Mouse (Mus musculus) adrenal gland, adult 2 months (tissue): Measurements from ENCODE around the gene Pkd2. TPM values are rescaled to one million over a fixed set of nuclear protein-coding genes. Genes with fewer than 3 reads are reported as not detected.

Experiments used
- DNase-seq: peaks from one replicate; pipeline ENCODE4 v3.0.0; 2021
- polyA plus RNA-seq: library from polyadenylated mRNA; depleted of rRNA; stranded (reverse); fragments of >200 nt; gene quantifications from 2 replicates; pipeline ENCODE4 v1.2.3, GENCODE M21; 2012; rRNA removed
- total RNA-seq, 2 experiments: library from RNA; stranded (reverse); gene quantifications; 2 replicates each; pipeline ENCODE4 v1.2.3; 2021

The Pkd2 gene
- total and polyA plus RNA-seq, 3 experiments = 21.9 to 44.4 (median 33.0) TPM

DNA sequence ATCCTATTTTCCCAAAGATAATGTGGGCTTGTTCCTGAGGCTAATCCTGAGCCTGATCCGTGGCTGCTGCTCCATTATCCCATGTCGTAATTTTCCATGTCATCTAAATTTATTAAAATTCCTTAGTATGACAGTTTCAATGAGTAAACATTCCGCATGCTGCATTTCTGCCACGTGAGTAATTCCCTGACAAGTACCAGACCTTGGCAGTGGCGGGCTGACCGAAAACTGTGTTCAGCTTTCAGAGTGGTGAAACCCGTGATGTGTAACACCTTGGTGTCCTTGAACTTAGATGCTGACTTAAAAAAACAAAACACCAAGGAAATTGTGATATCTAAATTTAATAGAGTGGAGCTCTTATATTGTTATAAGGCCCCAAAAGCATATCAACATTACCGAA, 6.0 kb downstream of the Pkd2 start:
- DNase-seq = peak; percentile 78

GRCm38 (mm10) chr5:104465731-104466130, 6.5 kb downstream of the Pkd2 start:
- DNase-seq = peak; percentile 49

DNA sequence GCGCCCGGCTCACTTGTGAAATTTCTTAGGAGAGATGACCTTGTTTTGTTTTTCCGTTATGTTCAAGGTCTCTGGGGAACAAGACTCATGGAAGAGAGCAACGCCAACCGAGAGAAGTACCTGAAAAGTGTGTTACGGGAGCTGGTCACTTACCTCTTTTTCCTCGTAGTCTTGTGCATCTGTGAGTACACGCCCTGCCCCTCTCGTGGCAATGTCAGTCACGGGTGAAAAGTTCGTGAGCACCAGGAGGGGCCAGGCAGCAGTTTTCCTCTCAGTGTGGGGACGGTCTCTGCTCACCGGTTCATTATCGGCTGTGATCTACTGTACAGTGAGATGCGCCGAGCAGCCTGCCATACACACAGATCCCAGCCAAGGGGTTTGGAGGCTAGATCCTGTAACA, 7.6 kb downstream of the Pkd2 start:
- no peak for DNase-seq

GRCm38 (mm10) chr5:104468586-104468985, 9.3 kb downstream of the Pkd2 start:
- DNase-seq = no peak

- peak; percentile 54 for DNase-seq
These were observed 11.7 kb downstream of the Pkd2 start for GRCm38 (mm10) chr5:104470981-104471391.

GRCm38 (mm10) chr5:104472371-104472770, 13.1 kb downstream of the Pkd2 start:
- no peak for DNase-seq

- DNase-seq = no peak
These were observed 21.1 kb downstream of the Pkd2 start for GRCm38 (mm10) chr5:104480367-104480766.

GRCm38 (mm10) chr5:104482856-104483255, 23.6 kb downstream of the Pkd2 start:
- DNase-seq = no peak

GRCm38 (mm10) chr5:104491561-104491960, 32.3 kb downstream of the Pkd2 start:
- peak; percentile 35 for DNase-seq

DNA sequence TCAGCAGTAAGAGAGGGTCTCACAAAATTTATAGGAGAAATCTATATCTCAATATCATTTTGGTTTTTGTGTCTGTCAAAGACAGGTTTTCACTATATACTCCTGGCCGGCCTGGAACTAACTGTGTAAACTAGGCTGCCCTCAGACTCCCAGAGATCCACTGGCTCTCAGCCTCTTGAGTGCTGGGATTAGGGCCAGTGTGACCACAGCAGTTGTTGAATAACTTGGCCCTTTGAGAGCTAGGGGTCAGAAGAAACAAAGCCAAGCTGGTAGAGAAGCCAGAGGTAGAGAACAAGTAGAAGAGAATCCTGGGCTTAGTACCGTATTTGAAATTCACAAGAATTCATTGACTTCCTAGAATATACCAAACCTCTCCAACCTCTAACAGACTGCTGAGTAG, 45.6 kb downstream of the Pkd2 start:
- no peak for DNase-seq

- no peak for DNase-seq
These were observed 48.6 kb downstream of the Pkd2 start for GRCm38 (mm10) chr5:104507829-104508194.

DNA sequence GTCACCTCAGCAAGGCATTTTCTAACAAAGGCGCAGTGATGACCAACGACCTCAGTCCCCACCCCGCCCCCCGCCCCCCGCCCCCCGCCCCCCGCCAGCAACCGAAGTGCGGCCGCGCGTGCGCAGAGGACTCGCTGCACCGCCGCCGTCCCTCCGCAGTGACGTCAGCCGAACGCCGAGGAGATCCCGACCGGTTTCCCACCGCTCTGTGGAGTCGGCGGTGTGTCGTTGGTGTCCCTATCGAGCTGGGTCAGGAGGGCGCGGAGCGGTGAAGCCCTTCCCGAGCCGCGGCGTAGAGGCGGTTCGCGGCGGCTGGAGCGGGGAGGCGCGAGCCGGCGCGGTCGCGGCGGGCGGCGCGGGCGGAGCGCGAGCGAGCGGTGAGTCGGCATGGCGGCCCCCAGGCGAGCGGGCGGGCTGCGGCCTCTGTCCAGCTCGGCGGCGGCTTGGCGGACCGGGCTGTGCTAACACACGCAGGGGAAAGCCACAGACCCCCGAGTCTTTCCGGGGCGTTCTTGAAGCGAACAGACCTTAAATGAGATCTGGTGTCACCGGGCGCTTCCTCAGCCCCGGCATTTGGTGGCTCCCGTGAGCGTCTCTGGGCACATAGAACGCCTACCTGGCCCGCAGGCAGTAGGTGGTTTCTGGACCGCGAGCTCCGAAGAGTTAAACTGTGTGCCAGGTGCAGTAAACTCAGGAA, 49.1 kb downstream of the Pkd2 start, which contains the start of gene BC005561:
TSS of gene BC005561 (plus strand) at position 158 of the 697 bp plus-strand sequence.
- DNase-seq = peak; percentile 91

DNA sequence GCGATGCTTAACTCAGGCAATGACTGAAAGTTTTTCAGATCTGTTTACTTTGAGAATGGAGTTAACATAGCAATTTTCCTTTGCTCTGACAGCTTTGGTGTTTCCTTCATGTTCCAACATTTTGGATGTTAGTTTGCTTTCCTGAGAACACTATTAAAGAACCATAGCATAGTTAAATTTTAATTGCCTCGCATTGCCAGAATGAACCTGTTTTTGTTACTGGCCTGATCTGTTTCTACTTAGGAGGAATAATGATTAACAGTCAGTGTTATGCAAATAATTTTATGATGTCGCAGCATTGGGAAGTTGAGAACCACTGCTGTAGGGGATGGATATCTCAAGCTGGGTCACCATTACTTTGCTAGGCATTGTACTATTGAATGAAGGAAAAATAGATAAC, 52.0 kb downstream of the Pkd2 start:
- no peak for DNase-seq

GRCm38 (mm10) chr5:104538612-104539011, 79.4 kb downstream of the Pkd2 start:
- no peak for DNase-seq

- DNase-seq = peak; percentile 60
These were observed 80.1 kb downstream of the Pkd2 start for GRCm38 (mm10) chr5:104539331-104539730.

Other genes starting within 250 kb of the Pkd2 start
- under 1 TPM in 1 of 2 experiments, not detected in 1; 0.32 TPM for gene Ibsp, start 160.3 kb upstream of the Pkd2 start, total RNA-seq
- not detected in 2 replicates for gene Ibsp, start 160.3 kb upstream of the Pkd2 start, polyA plus RNA-seq
- not detected for gene Mepe, start 134.1 kb upstream of the Pkd2 start, total RNA-seq
- gene Mepe, start 134.1 kb upstream of the Pkd2 start, polyA plus RNA-seq = not detected in 2 replicates
- gene Spp1, start 24.3 kb upstream of the Pkd2 start, total RNA-seq = 100 to 1,000 TPM; 175 to 300 TPM
- 12.6 and 26.8 TPM in 2 replicates for gene Spp1, start 24.3 kb upstream of the Pkd2 start, polyA plus RNA-seq
- 10 to 100 TPM in 1 of 2 experiments, 1 to 10 TPM in 1; 6.3 to 14.3 TPM for gene BC005561, start 48.9 kb downstream of the Pkd2 start, total RNA-seq
- gene BC005561, start 48.9 kb downstream of the Pkd2 start, polyA plus RNA-seq = 0.89 and 1.8 TPM in 2 replicates